Mouse (Mus musculus): ENCODE measurements around the gene Vwa5b1.

The Vwa5b1 gene

GRCm38 (mm10) chr4:138635428-138636145, at the start of gene Vwa5b1:
Gene Vwa5b1 (minus strand): TSS chr4:138635884.
- in situ Hi-C loops (cut with MboI; ENCODE audit: unreplicated experiment in 2 of 2) = no loop called here

- in situ Hi-C loops (cut with MboI; ENCODE audit: unreplicated experiment in 2 of 2) = no loop called here
Observed at GRCm38 (mm10) chr4:138682760-138683159, 47.1 kb upstream of the Vwa5b1 start.

- in situ Hi-C loops (cut with MboI; ENCODE audit: unreplicated experiment in 2 of 2) = no loop called here
Observed at GRCm38 (mm10) chr4:138680124-138680523, 44.4 kb upstream of the Vwa5b1 start.

- in situ Hi-C loops (cut with MboI; ENCODE audit: unreplicated experiment in 2 of 2) = no loop called here
Observed at GRCm38 (mm10) chr4:138677579-138677978, 41.9 kb upstream of the Vwa5b1 start.

- in situ Hi-C loops (cut with MboI; ENCODE audit: unreplicated experiment in 2 of 2) = no loop called here
Observed at GRCm38 (mm10) chr4:138676480-138676879, 40.8 kb upstream of the Vwa5b1 start.

GRCm38 (mm10) chr4:138672160-138672559, 36.5 kb upstream of the Vwa5b1 start:
- in situ Hi-C loops (cut with MboI; ENCODE audit: unreplicated experiment in 2 of 2) = no loop called here

GRCm38 (mm10) chr4:138670093-138670889, 34.6 kb upstream of the Vwa5b1 start:
- in situ Hi-C loops (cut with MboI; ENCODE audit: unreplicated experiment in 2 of 2) = no loop called here

GRCm38 (mm10) chr4:138666521-138666920, 30.8 kb upstream of the Vwa5b1 start:
- in situ Hi-C loops (cut with MboI; ENCODE audit: unreplicated experiment in 2 of 2) = no loop called here

- in situ Hi-C loops (cut with MboI; ENCODE audit: unreplicated experiment in 2 of 2) = no loop called here
Observed at GRCm38 (mm10) chr4:138659936-138660602, 24.4 kb upstream of the Vwa5b1 start.

GRCm38 (mm10) chr4:138653056-138653455, 17.4 kb upstream of the Vwa5b1 start:
- in situ Hi-C loops (cut with MboI; ENCODE audit: unreplicated experiment in 2 of 2) = no loop called here

- in situ Hi-C loops (cut with MboI; ENCODE audit: unreplicated experiment in 2 of 2) = no loop called here
Observed at GRCm38 (mm10) chr4:138651881-138652280, 16.2 kb upstream of the Vwa5b1 start.

GRCm38 (mm10) chr4:138648096-138648635, 12.5 kb upstream of the Vwa5b1 start:
- in situ Hi-C loops (cut with MboI; ENCODE audit: unreplicated experiment in 2 of 2) = no loop called here

GRCm38 (mm10) chr4:138642272-138642671, 6.6 kb upstream of the Vwa5b1 start:
- in situ Hi-C loops (cut with MboI; ENCODE audit: unreplicated experiment in 2 of 2) = no loop called here

GRCm38 (mm10) chr4:138636146-138636511, 445 bp upstream of the Vwa5b1 start:
- in situ Hi-C loops (cut with MboI; ENCODE audit: unreplicated experiment in 2 of 2) = no loop called here

GRCm38 (mm10) chr4:138628256-138628655, 7.4 kb downstream of the Vwa5b1 start:
- in situ Hi-C loops (cut with MboI; ENCODE audit: unreplicated experiment in 2 of 2) = no loop called here

GRCm38 (mm10) chr4:138614454-138614853, 21.2 kb downstream of the Vwa5b1 start:
- in situ Hi-C loops (cut with MboI; ENCODE audit: unreplicated experiment in 2 of 2) = no loop called here

- in situ Hi-C loops (cut with MboI; ENCODE audit: unreplicated experiment in 2 of 2) = no loop called here
Observed at GRCm38 (mm10) chr4:138601926-138602325, 33.8 kb downstream of the Vwa5b1 start.

GRCm38 (mm10) chr4:138597904-138598347, 37.8 kb downstream of the Vwa5b1 start:
- in situ Hi-C loops (cut with MboI; ENCODE audit: unreplicated experiment in 2 of 2) = no loop called here

GRCm38 (mm10) chr4:138596391-138597130, 39.1 kb downstream of the Vwa5b1 start:
- in situ Hi-C loops (cut with MboI; ENCODE audit: unreplicated experiment in 2 of 2) = no loop called here

- in situ Hi-C loops (cut with MboI; ENCODE audit: unreplicated experiment in 2 of 2) = no loop called here
Observed at GRCm38 (mm10) chr4:138584946-138585345, 50.7 kb downstream of the Vwa5b1 start.

Measured in v-Abl transformed pro-B cells (cell line).